Mouse (Mus musculus): Measurements from ENCODE around the gene Uqcrq. TPM values are rescaled to one million over a fixed set of nuclear protein-coding genes. Genes with fewer than 3 reads are reported as not detected.

The Uqcrq gene
- polyA plus RNA-seq, 1 experiment from 2014 or later: 1,425 TPM

DNA sequence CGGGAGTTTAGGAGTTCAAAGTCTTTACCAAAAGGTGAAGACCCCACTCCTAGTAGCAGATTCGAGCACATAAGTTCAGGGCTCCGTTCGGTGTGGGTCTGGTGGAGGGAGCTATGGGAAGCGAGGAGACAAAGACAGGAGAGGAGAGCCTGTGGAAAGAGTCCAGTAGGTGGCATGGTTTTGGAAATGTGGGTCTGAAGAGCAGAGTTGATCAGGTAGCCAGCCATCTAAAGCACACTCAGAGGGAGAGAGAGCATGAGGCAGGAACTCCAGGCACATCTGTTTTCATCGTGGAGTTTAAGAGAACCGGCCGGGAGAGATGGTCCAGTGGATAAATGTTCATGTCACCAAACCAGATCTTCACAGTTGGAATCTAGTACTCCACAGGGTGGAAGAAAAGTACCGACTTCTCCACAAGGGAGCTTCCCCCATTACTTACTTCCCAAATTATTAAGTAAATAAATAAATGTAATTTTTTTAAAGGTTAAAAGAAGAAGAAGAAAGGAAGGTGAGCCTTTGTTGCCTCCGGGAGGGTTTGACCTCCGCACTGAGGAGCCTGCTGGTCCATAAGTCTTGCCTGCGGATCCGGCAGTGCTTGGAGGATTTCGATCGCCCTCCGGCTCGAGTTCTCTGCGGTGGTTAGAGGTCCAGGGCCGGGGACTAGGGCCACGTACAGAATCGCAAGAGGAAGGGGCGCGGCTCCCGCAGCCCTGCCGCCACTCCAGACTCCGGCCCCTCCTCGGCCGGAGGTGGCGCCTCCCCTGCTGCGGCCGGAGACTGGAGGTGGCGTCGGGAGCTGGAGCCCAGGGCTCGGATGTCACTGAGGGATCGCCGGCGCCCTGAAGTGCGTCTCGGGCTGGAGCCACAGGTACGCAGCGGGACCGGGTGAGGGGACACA lies 26.1 kb upstream of the Uqcrq start, which contains the start of the genes Gm10447 and Shroom1:
Gene Gm10447 (minus strand): TSS at position 637 of the 898 bp plus-strand sequence.
Gene Shroom1 (plus strand): TSS at position 732 of the 898 bp plus-strand sequence.
- 0 out of 2 replicates have a peak within 1 kb of the TSS, but pooled peaks have one; percentile 16 for H3K27ac ChIP-seq (ENCODE audit: low read length)
- 3% methylated on average over 42 of the region's 42 CpGs for WGBS

GRCm38 (mm10) chr11:53453031-53453430 lies 22.4 kb upstream of the Uqcrq start:
- ATAC-seq (replicated peaks; ENCODE audit: extremely low read depth, insufficient read depth, low FRiP score): no peak
- Histone ChIP-seq H3K9me3 (replicated peaks; ENCODE audit: control insufficient read depth, low read length) (no peaks in the 10 kb centered on the region), H3K36me3 (ENCODE audit: control insufficient read depth, insufficient read depth) (no peaks in the 10 kb centered on the region)

More for the DNA sequence above, 26.1 kb upstream of the Uqcrq start, which contains the start of the genes Gm10447 and Shroom1:
- Histone ChIP-seq H3K4me2 (ENCODE audit: low read depth, low read length) (peak within 1 kb of the TSS; percentile 69), H3K4me1 (ENCODE audit: control insufficient read depth, insufficient read depth, low read length) (no peaks in the 10 kb centered on the region), H3K4me3 (ENCODE audit: low read length) (peak within 1 kb of the TSS; percentile 56), H3K36me3 (ENCODE audit: control insufficient read depth, insufficient read depth) (no peaks in the 10 kb centered on the region), H3K9ac (ENCODE audit: low read length) (peak within 1 kb of the TSS; percentile 78), H3K9me3 (replicated peaks; ENCODE audit: control insufficient read depth, low read length) (no peaks in the 10 kb centered on the region), H3K27me3 (ENCODE audit: control insufficient read depth, insufficient read depth, low read length) (peaks cover 10% of the 10 kb centered on the region)
- ATAC-seq (replicated peaks; ENCODE audit: extremely low read depth, insufficient read depth, low FRiP score): peak; percentile 92

DNA sequence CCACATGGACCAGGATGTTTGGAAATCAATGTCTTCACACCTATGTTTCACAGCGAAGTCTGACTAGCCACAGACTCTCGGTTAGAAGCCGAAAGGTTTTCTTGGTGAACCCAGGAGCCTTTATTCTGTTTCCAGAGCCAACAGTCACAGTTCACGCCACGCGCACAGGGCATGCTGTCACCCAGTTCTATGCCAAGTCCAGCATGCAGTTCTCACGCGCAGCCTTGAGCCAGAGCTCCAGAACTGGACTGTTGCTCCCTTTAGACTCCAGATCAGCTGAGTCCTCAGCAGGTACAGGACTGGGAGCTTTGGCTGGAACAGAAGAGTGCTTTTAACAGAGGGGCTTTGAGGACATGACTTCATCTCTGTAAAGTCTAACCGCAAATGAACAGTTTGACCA lies 21.8 kb upstream of the Uqcrq start:
- Histone ChIP-seq H3K4me2 (ENCODE audit: low read depth, low read length) (no peak overlapping the region), H3K9me3 (replicated peaks; ENCODE audit: control insufficient read depth, low read length) (no peaks in the 10 kb centered on the region), H3K36me3 (ENCODE audit: control insufficient read depth, insufficient read depth) (no peaks in the 10 kb centered on the region), H3K27ac (ENCODE audit: low read length) (no peak overlapping the region), H3K9ac (ENCODE audit: low read length) (no peak overlapping the region), H3K27me3 (ENCODE audit: control insufficient read depth, insufficient read depth, low read length) (no peaks in the 10 kb centered on the region), H3K4me3 (ENCODE audit: low read length) (no peak overlapping the region), H3K4me1 (ENCODE audit: control insufficient read depth, insufficient read depth, low read length) (peaks cover 10% of the 10 kb centered on the region)
- WGBS: 92% methylated on average over 9 of the region's 9 CpGs
- no peak for ATAC-seq (replicated peaks; ENCODE audit: extremely low read depth, insufficient read depth, low FRiP score)

More at GRCm38 (mm10) chr11:53453031-53453430, 22.4 kb upstream of the Uqcrq start:
- Histone ChIP-seq H3K9ac (ENCODE audit: low read length) (no peak overlapping the region), H3K27ac (ENCODE audit: low read length) (no peak overlapping the region), H3K27me3 (ENCODE audit: control insufficient read depth, insufficient read depth, low read length) (0 out of 2 replicates have a peak, but pooled peaks cover 2% of the 10 kb centered on the region), H3K4me1 (ENCODE audit: control insufficient read depth, insufficient read depth, low read length) (peaks cover 10% of the 10 kb centered on the region), H3K4me3 (ENCODE audit: low read length) (no peak overlapping the region), H3K4me2 (ENCODE audit: low read depth, low read length) (no peak overlapping the region)
- 80% methylated on average over 5 of the region's 5 CpGs for WGBS

- H3K4me2 ChIP-seq (ENCODE audit: low read depth, low read length): no peak overlapping the region
- no peaks in the 10 kb centered on the region for H3K27me3 ChIP-seq (ENCODE audit: control insufficient read depth, insufficient read depth, low read length)
- 59% methylated on average over 2 of the region's 2 CpGs for WGBS
- no peak for ATAC-seq (replicated peaks; ENCODE audit: extremely low read depth, insufficient read depth, low FRiP score)
- H3K36me3 ChIP-seq (ENCODE audit: control insufficient read depth, insufficient read depth): no peaks in the 10 kb centered on the region
- H3K9me3 ChIP-seq (replicated peaks; ENCODE audit: control insufficient read depth, low read length): no peaks in the 10 kb centered on the region
- H3K9ac ChIP-seq (ENCODE audit: low read length): no peak overlapping the region
- peaks cover 10% of the 10 kb centered on the region for H3K4me1 ChIP-seq (ENCODE audit: control insufficient read depth, insufficient read depth, low read length)
- no peak overlapping the region for H3K27ac ChIP-seq (ENCODE audit: low read length)
- no peak overlapping the region for H3K4me3 ChIP-seq (ENCODE audit: low read length)
Measured at GRCm38 (mm10) chr11:53451361-53451760, 20.7 kb upstream of the Uqcrq start.

DNA sequence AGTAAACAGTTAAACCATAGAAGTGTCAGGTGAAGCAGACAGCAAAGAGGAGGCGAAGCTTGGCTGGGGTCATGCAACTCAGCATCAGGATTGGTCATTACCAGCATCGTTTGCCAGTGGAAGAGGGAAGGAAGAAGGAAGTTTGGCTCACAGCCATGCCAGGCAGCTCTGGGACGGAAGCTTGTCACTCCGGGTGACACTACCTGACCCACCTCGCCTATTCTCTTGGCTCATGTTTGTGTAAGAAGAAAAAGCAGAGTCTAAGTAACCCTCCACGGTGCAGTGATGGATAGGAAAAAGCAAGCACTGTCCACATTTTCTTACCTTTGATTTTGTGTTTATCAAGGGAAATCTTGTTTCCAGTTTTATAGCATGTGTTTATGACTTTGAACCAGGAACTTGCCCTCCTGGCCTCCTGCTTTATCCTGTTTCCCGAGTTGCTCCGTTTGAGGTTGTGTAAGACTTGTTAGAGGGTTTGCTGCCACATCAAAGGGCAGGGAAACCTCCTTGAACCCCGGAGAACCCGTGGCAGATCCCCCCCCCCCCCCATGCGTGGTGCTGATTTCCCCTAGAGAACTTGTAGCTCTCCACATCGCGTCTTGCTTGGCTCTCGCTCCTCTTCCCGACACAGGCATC lies 19.6 kb upstream of the Uqcrq start:
- Histone ChIP-seq H3K9ac (ENCODE audit: low read length) (no peak overlapping the region), H3K27me3 (ENCODE audit: control insufficient read depth, insufficient read depth, low read length) (no peaks in the 10 kb centered on the region), H3K4me1 (ENCODE audit: control insufficient read depth, insufficient read depth, low read length) (peaks cover 10% of the 10 kb centered on the region), H3K4me3 (ENCODE audit: low read length) (no peak overlapping the region), H3K4me2 (ENCODE audit: low read depth, low read length) (no peak overlapping the region), H3K27ac (ENCODE audit: low read length) (no peak overlapping the region), H3K36me3 (ENCODE audit: control insufficient read depth, insufficient read depth) (no peaks in the 10 kb centered on the region), H3K9me3 (replicated peaks; ENCODE audit: control insufficient read depth, low read length) (no peaks in the 10 kb centered on the region)
- 27% methylated on average over 15 of the region's 15 CpGs for WGBS
- ATAC-seq (replicated peaks; ENCODE audit: extremely low read depth, insufficient read depth, low FRiP score): no peak

GRCm38 (mm10) chr11:53448529-53448928 lies 17.9 kb upstream of the Uqcrq start:
- H3K9ac ChIP-seq (ENCODE audit: low read length): no peak overlapping the region
- ATAC-seq (replicated peaks; ENCODE audit: extremely low read depth, insufficient read depth, low FRiP score): no peak
- H3K4me2 ChIP-seq (ENCODE audit: low read depth, low read length): no peak overlapping the region
- H3K4me1 ChIP-seq (ENCODE audit: control insufficient read depth, insufficient read depth, low read length): peaks cover 10% of the 10 kb centered on the region
- H3K9me3 ChIP-seq (replicated peaks; ENCODE audit: control insufficient read depth, low read length): no peaks in the 10 kb centered on the region
- no peaks in the 10 kb centered on the region for H3K36me3 ChIP-seq (ENCODE audit: control insufficient read depth, insufficient read depth)
- 0 out of 2 replicates have a peak overlapping the region, but pooled peaks have one; percentile 28 for H3K27ac ChIP-seq (ENCODE audit: low read length)
- 74% methylated on average over 1 of the region's 1 CpGs for whole genome bisulfite sequencing
- no peaks in the 10 kb centered on the region for H3K27me3 ChIP-seq (ENCODE audit: control insufficient read depth, insufficient read depth, low read length)
- H3K4me3 ChIP-seq (ENCODE audit: low read length): no peak overlapping the region

GRCm38 (mm10) chr11:53447996-53448395 lies 17.4 kb upstream of the Uqcrq start:
- Histone ChIP-seq H3K4me1 (ENCODE audit: control insufficient read depth, insufficient read depth, low read length) (peaks cover 10% of the 10 kb centered on the region), H3K4me3 (ENCODE audit: low read length) (no peak overlapping the region), H3K36me3 (ENCODE audit: control insufficient read depth, insufficient read depth) (no peaks in the 10 kb centered on the region), H3K27me3 (ENCODE audit: control insufficient read depth, insufficient read depth, low read length) (no peaks in the 10 kb centered on the region), H3K4me2 (ENCODE audit: low read depth, low read length) (no peak overlapping the region), H3K9me3 (replicated peaks; ENCODE audit: control insufficient read depth, low read length) (no peaks in the 10 kb centered on the region), H3K27ac (ENCODE audit: low read length) (no peak overlapping the region), H3K9ac (ENCODE audit: low read length) (no peak overlapping the region)
- WGBS: 84% methylated on average over 8 of the region's 8 CpGs
- ATAC-seq (replicated peaks; ENCODE audit: extremely low read depth, insufficient read depth, low FRiP score): no peak

DNA sequence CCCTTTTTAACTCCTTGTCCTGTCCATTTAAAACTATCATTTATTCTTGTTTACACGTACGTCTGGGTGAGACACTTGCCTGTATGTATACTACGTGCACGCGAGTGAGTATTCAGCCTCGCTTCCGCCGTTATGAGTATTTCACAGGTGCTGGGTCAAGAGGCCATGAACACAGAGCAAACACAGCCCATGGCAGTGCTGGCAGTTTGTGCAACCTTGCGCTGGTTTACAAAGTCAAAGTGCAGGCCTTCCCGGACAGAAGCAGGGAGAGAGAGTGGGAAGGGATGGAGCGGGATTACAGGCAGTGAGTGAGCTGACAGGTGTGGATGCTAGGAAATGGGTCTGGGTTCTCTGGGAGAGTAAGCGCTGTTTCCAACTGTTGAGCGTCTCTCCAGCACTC lies 15.6 kb upstream of the Uqcrq start:
- 82% methylated on average over 13 of the region's 13 CpGs for WGBS
- no peak overlapping the region for H3K9ac ChIP-seq (ENCODE audit: low read length)

DNA sequence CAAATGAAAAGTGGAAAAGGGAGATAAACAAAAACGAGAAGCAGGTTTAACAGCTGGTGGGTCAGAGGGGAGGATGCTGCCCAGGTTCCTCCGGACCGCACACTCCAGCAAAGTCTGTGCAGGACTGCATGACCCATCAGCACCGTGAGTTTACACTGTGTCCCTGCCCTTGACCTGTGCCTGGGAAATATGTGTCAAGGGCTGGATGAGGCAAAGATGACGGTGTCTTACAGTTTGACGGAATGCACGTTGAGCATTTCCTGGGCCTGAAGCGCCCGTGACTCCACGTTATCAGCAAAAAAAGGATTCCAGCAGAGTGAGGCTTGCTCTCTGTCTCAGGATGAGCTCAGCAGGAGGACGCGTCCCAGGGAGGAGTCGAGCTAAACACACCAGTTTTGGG lies 14.9 kb upstream of the Uqcrq start:
- no peak overlapping the region for H3K4me3 ChIP-seq (ENCODE audit: low read length)
- no peak overlapping the region for H3K27ac ChIP-seq (ENCODE audit: low read length)
- no peaks in the 10 kb centered on the region for H3K9me3 ChIP-seq (replicated peaks; ENCODE audit: control insufficient read depth, low read length)
- no peaks in the 10 kb centered on the region for H3K36me3 ChIP-seq (ENCODE audit: control insufficient read depth, insufficient read depth)
- H3K4me1 ChIP-seq (ENCODE audit: control insufficient read depth, insufficient read depth, low read length): peaks cover 17% of the 10 kb centered on the region
- H3K4me2 ChIP-seq (ENCODE audit: low read depth, low read length): no peak overlapping the region
- ATAC-seq (replicated peaks; ENCODE audit: extremely low read depth, insufficient read depth, low FRiP score): no peak
- no peaks in the 10 kb centered on the region for H3K27me3 ChIP-seq (ENCODE audit: control insufficient read depth, insufficient read depth, low read length)
- WGBS: 38% methylated on average over 13 of the region's 13 CpGs
- no peak overlapping the region for H3K9ac ChIP-seq (ENCODE audit: low read length)

More for the DNA sequence above, 15.6 kb upstream of the Uqcrq start:
- H3K27me3 ChIP-seq (ENCODE audit: control insufficient read depth, insufficient read depth, low read length): no peaks in the 10 kb centered on the region
- H3K9me3 ChIP-seq (replicated peaks; ENCODE audit: control insufficient read depth, low read length): no peaks in the 10 kb centered on the region
- H3K27ac ChIP-seq (ENCODE audit: low read length): no peak overlapping the region
- H3K4me3 ChIP-seq (ENCODE audit: low read length): no peak overlapping the region
- peaks cover 17% of the 10 kb centered on the region for H3K4me1 ChIP-seq (ENCODE audit: control insufficient read depth, insufficient read depth, low read length)
- ATAC-seq (replicated peaks; ENCODE audit: extremely low read depth, insufficient read depth, low FRiP score): no peak
- H3K4me2 ChIP-seq (ENCODE audit: low read depth, low read length): no peak overlapping the region
- no peaks in the 10 kb centered on the region for H3K36me3 ChIP-seq (ENCODE audit: control insufficient read depth, insufficient read depth)
